Mouse (Mus musculus): ENCODE data around the gene Hfe2.

Gene Hfe2

GRCm38 (mm10) chr3:96576690-96577541, 51.9 kb downstream of the Hfe2 start, which contains the start of gene Gm16253:
Gm16253 (plus strand) TSS chr3:96576984.
- peak; percentile 91 for DNase-seq

- DNase-seq, result no peak
Measured at GRCm38 (mm10) chr3:96577566-96577965, 52.6 kb downstream of the Hfe2 start.

Data from embryo, embryonic 11 days (tissue).